Mouse (Mus musculus) heart, postnatal 0 days (tissue): ENCODE results near the gene Adh7. TPM values are rescaled to one million over a fixed set of nuclear protein-coding genes. Genes with fewer than 3 reads are reported as not detected.

ENCODE experiments used
- ATAC-seq: fragments of 200-750 bp; cut with Nextera tagmentation; 2 replicates; pipeline ENCODE4 v1.8.0; 2017; ENCODE audit warnings: low read depth, moderate number of reproducible peaks, moderate library complexity; ENCODE audit not compliant: insufficient read depth
- DNase-seq: peaks from one replicate; pipeline ENCODE4 v3.0.0-alpha.2; 2016; ENCODE audit warnings: low spot score
- H3K27ac ChIP-seq: fragments of 300-500 bp; sonication (generic); 2 replicates; pipeline ENCODE4 v1.5.1; 2014; ENCODE audit warnings: low read depth, mild to moderate bottlenecking
- H3K27me3 ChIP-seq: fragments of 300-500 bp; sonication (generic); 2 replicates; pipeline ENCODE4 v1.6.1; 2014; ENCODE audit warnings: low read length, mixed read lengths; ENCODE audit not compliant: control insufficient read depth, insufficient read depth
- H3K36me3 ChIP-seq: fragments of 300-500 bp; sonication (generic); replicated peaks from 2 replicates; pipeline ENCODE4 v1.6.1; 2014; ENCODE audit warnings: low read length, mixed read lengths; ENCODE audit not compliant: control insufficient read depth, insufficient read depth
- H3K4me1 ChIP-seq: fragments of 300-500 bp; sonication (generic); 2 replicates; pipeline ENCODE4 v1.6.1; 2014; ENCODE audit warnings: antibody characterized with exemption; ENCODE audit not compliant: control insufficient read depth, insufficient read depth
- H3K4me2 ChIP-seq: fragments of 300-500 bp; sonication (generic); 2 replicates; pipeline ENCODE4 v1.6.1; 2014; ENCODE audit warnings: low read depth, mild to moderate bottlenecking, low read length, moderate library complexity
- H3K4me3 ChIP-seq: fragments of 300-500 bp; sonication (generic); 2 replicates; pipeline ENCODE4 v1.5.1; 2014; ENCODE audit warnings: low read depth, low read length
- H3K9ac ChIP-seq: fragments of 300-500 bp; sonication (generic); replicated peaks from 2 replicates; pipeline ENCODE4 v1.6.1; 2014; ENCODE audit warnings: low read depth, low read length, mixed read lengths
- H3K9me3 ChIP-seq: fragments of 300-500 bp; sonication (generic); replicated peaks from 2 replicates; pipeline ENCODE4 v1.6.1; 2016; ENCODE audit warnings: low read length; ENCODE audit not compliant: control insufficient read depth
- CTCF ChIP-seq: IDR thresholded peaks from 2 replicates; pipeline ENCODE4 v1.5.1; 2016; ENCODE audit warnings: antibody characterized with exemption, control low read depth, low read depth
- EP300 ChIP-seq: IDR thresholded peaks from 2 replicates; pipeline ENCODE4 v1.6.1; 2016; ENCODE audit warnings: antibody characterized with exemption, low read depth
- WGBS: fragments of 180-500 bp; shearing (Covaris S2); extraction: QIAGEN DNeasy Blood & Tissue Kit; methylation state at CpG from one replicate; pipeline ENCODE4 v1.1.7; 2014; 5-methylcytosine and 5-hydroxymethylcytosine counted together
- polyA plus RNA-seq: library from polyadenylated mRNA; unstranded; fragments of >200 nt; fragmentation: Nextera tagmentation; extraction: Ambion mirVana; gene quantifications from 2 replicates; pipeline ENCODE4 v1.2.1, GENCODE M21; 2015
- total RNA-seq: library from RNA; depleted of rRNA; stranded (reverse); fragments of >200 nt; gene quantifications from 2 replicates; pipeline ENCODE4 v1.2.3, GENCODE M21; 2014; ENCODE audit warnings: low replicate concordance

Gene Adh7
- total and polyA plus RNA-seq, 2 experiments from 2014 or later = not detected

GRCm38 (mm10) chr3:138247241-138247640 lies 29.7 kb downstream of the Adh7 start:
- Histone ChIP-seq H3K36me3 (no peaks in the 10 kb centered on the region), H3K4me1 (no peaks in the 10 kb centered on the region), H3K27me3 (no peaks in the 10 kb centered on the region), H3K4me3 (no peak overlapping the region), H3K4me2 (no peak overlapping the region), H3K27ac (no peak overlapping the region), H3K9me3 (no peaks in the 10 kb centered on the region), H3K9ac (no peak overlapping the region)
- 73% methylated on average over 4 of the region's 4 CpGs for WGBS
- DNase-seq (no peak), ATAC-seq (no peak)
- no peak for TF ChIP-seq CTCF
- no peak for TF ChIP-seq EP300

DNA sequence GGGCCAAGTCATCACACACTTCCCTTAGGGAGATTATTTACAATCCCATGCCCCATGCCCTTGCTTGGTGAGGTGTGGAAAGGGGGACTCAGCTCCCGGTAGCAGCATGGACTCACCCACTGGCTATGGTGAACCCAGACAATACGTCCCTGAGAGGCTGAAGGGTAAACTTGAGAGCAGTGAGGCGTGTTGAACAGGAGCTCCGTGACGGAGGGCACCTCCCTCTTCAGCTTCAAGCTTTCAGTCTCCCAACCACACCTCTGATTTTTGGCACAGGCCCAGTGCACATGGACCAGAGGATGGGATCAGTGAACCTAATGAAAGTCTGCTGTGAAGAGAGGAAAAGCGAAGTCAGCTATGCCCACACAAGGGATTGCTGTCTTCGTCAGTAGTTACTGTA lies 30.5 kb downstream of the Adh7 start:
- Histone ChIP-seq H3K4me3 (no peak overlapping the region), H3K4me1 (no peaks in the 10 kb centered on the region), H3K4me2 (no peak overlapping the region), H3K9ac (no peak overlapping the region), H3K36me3 (no peaks in the 10 kb centered on the region), H3K27me3 (no peaks in the 10 kb centered on the region), H3K27ac (no peak overlapping the region), H3K9me3 (no peaks in the 10 kb centered on the region)
- 56% methylated on average over 7 of the region's 7 CpGs for WGBS
- TF ChIP-seq CTCF (no peak), EP300 (no peak)
- DNase-seq = no peak
- ATAC-seq = no peak

DNA sequence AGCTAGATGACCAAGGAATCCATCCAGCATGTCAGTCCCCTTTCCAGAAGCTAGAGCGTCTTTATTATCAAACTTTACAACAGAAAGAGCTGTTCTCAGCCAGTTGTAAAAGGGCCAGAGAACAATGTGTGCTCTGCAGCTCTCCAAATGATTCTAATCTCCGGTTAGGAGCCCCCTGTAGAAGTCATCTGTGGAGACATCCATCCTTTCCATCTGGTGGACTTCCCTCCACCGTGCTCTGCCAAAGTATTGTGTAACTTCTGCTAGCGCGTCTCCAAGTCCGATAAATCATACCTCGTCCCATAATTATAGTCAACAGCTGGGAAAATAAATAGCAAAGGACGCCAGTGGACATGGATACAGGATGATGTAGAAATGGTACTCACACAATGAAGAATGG lies 31.2 kb downstream of the Adh7 start:
- ATAC-seq (no peak), DNase-seq (no peak)
- Histone ChIP-seq H3K4me1 (no peaks in the 10 kb centered on the region), H3K9me3 (no peaks in the 10 kb centered on the region), H3K27me3 (no peaks in the 10 kb centered on the region), H3K9ac (no peak overlapping the region), H3K4me3 (no peak overlapping the region), H3K27ac (no peak overlapping the region), H3K4me2 (no peak overlapping the region), H3K36me3 (no peaks in the 10 kb centered on the region)
- TF ChIP-seq EP300 (no peak), CTCF (no peak)
- 74% methylated on average over 8 of the region's 8 CpGs for WGBS

- DNase-seq = no peak
- no peak for ATAC-seq
- 77% methylated on average over 6 of the region's 6 CpGs for WGBS
- Histone ChIP-seq H3K36me3 (no peaks in the 10 kb centered on the region), H3K27me3 (no peaks in the 10 kb centered on the region), H3K4me1 (no peaks in the 10 kb centered on the region), H3K4me3 (no peak overlapping the region), H3K27ac (no peak overlapping the region), H3K9ac (no peak overlapping the region), H3K9me3 (no peaks in the 10 kb centered on the region), H3K4me2 (no peak overlapping the region)
- TF ChIP-seq CTCF = no peak
- TF ChIP-seq EP300 = no peak
These were observed 33.6 kb downstream of the Adh7 start for GRCm38 (mm10) chr3:138251156-138251555.

DNA sequence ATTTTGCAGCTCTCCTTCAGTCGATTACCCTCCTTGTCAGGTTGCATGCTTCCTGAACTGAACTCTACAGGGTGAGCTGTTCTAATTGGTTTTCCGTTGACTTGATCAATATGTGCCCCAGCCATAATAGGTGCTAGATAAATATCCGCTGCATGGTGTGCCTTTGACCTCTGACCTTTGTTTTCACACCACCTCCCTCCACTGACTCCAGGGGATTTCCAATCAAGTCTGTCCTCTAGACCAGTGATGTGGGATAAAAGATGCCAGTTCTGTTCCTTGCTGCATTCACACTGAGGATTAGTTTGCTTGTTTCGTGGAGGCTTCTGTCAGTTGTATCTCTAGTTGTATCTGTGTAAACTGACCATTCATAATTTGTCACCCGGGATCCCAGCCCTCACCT lies 36.6 kb downstream of the Adh7 start:
- H3K27ac ChIP-seq = no peak overlapping the region
- H3K4me3 ChIP-seq = no peak overlapping the region
- TF ChIP-seq EP300 (no peak), CTCF (no peak)
- WGBS = 74% methylated on average over 5 of the region's 5 CpGs
- H3K4me1 ChIP-seq = no peaks in the 10 kb centered on the region
- no peaks in the 10 kb centered on the region for H3K27me3 ChIP-seq
- H3K9me3 ChIP-seq = no peaks in the 10 kb centered on the region
- no peaks in the 10 kb centered on the region for H3K36me3 ChIP-seq
- no peak for ATAC-seq
- DNase-seq = no peak
- no peak overlapping the region for H3K9ac ChIP-seq
- H3K4me2 ChIP-seq = no peak overlapping the region

- Histone ChIP-seq H3K9ac (no peak overlapping the region), H3K4me1 (no peaks in the 10 kb centered on the region), H3K27me3 (no peaks in the 10 kb centered on the region), H3K9me3 (no peaks in the 10 kb centered on the region), H3K27ac (no peak overlapping the region), H3K4me3 (no peak overlapping the region), H3K4me2 (no peak overlapping the region), H3K36me3 (no peaks in the 10 kb centered on the region)
- ATAC-seq (no peak), DNase-seq (no peak)
- TF ChIP-seq EP300 (no peak), CTCF (no peak)
- 29% methylated on average over 3 of the region's 3 CpGs for WGBS
These were observed 37.8 kb downstream of the Adh7 start for GRCm38 (mm10) chr3:138255366-138255765.
